Mouse (Mus musculus) midbrain, embryonic 12.5 days (tissue): ENCODE measurements at regions not wholly inside any gene's neighbourhood (a gene's known extent, or its start where the extent isn't known, plus 50 kb on each side); places are given as distances from the start of the nearest gene placed in this dataset.
"Not testable (repeated sequence)": the region's sequence is repeated elsewhere in the genome, so short reads cannot be mapped to it uniquely, and the experiment has no call there.

ENCODE experiments used
- ATAC-seq: fragments of 200-750 bp; cut with Nextera tagmentation; 2 replicates; pipeline ENCODE4 v1.8.0; 2017; ENCODE audit warnings: low read depth, moderate TSS enrichment, moderate library complexity; ENCODE audit not compliant: low FRiP score
- H3K27ac ChIP-seq: fragments of 300-500 bp; sonication (generic); replicated peaks from 2 replicates; pipeline ENCODE4 v1.5.1; 2016; ENCODE audit warnings: mild to moderate bottlenecking
- H3K27me3 ChIP-seq: fragments of 300-500 bp; sonication (generic); 2 replicates; pipeline ENCODE4 v1.6.1; 2016; ENCODE audit warnings: mild to moderate bottlenecking
- H3K36me3 ChIP-seq: fragments of 300-500 bp; sonication (generic); 2 replicates; pipeline ENCODE4 v1.6.1; 2016
- H3K4me1 ChIP-seq: fragments of 300-500 bp; sonication (generic); 2 replicates; pipeline ENCODE4 v1.6.1; 2016
- H3K4me2 ChIP-seq: fragments of 300-500 bp; sonication (generic); replicated peaks from 2 replicates; pipeline ENCODE4 v1.6.1; 2016; ENCODE audit warnings: mild to moderate bottlenecking, moderate library complexity
- H3K4me3 ChIP-seq: fragments of 300-500 bp; sonication (generic); 2 replicates; pipeline ENCODE4 v1.5.1; 2016; ENCODE audit warnings: mild to moderate bottlenecking
- H3K9ac ChIP-seq: fragments of 300-500 bp; sonication (generic); replicated peaks from 2 replicates; pipeline ENCODE4 v1.6.1; 2016; ENCODE audit warnings: mild to moderate bottlenecking, moderate library complexity
- H3K9me3 ChIP-seq: fragments of 300-500 bp; sonication (generic); 2 replicates; pipeline ENCODE4 v1.6.1; 2016; ENCODE audit warnings: mild to moderate bottlenecking
- WGBS: fragments of 180-500 bp; shearing (Covaris S2); methylation state at CpG from one replicate; pipeline ENCODE4 v1.1.7; 2016; 5-methylcytosine and 5-hydroxymethylcytosine counted together

DNA sequence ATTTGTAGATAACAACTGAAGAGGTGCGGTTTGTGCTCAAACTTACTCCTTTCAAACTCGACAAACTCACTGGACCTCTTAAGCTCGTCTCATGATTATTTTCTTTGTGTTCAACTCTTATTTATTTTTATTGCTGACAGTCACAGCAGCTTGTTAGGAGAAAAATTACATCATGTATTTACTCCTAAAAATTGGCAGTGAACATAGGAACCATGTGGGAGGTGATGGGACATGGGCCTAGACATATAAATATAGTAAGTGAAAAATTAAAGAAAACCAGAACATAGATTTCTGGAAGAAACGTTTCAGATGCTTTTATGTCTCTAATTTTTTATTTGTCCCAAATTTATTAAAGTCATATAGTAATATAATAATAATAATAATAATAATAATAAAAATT is 108.2 kb upstream of the Mpdz start:
- Histone ChIP-seq H3K4me2 (no peak overlapping the region), H3K36me3 (no peaks in the 10 kb centered on the region), H3K9me3 (no peaks in the 10 kb centered on the region), H3K4me3 (no peak overlapping the region), H3K4me1 (no peaks in the 10 kb centered on the region), H3K27me3 (no peaks in the 10 kb centered on the region), H3K27ac (no peak overlapping the region), H3K9ac (no peak overlapping the region)
- 86% methylated on average over 4 of the region's 4 CpGs for WGBS
- ATAC-seq, result no peak

GRCm38 (mm10) chr4:81550256-81550655 is 107.6 kb upstream of the Mpdz start:
- no peak for ATAC-seq
- WGBS, result 85% methylated on average over 4 of the region's 4 CpGs
- no peak overlapping the region for H3K27ac ChIP-seq
- H3K27me3 ChIP-seq, result no peaks in the 10 kb centered on the region
- no peak overlapping the region for H3K4me2 ChIP-seq
- H3K4me1 ChIP-seq, result no peaks in the 10 kb centered on the region
- no peaks in the 10 kb centered on the region for H3K36me3 ChIP-seq
- H3K4me3 ChIP-seq, result no peak overlapping the region
- H3K9me3 ChIP-seq, result no peaks in the 10 kb centered on the region
- no peak overlapping the region for H3K9ac ChIP-seq

DNA sequence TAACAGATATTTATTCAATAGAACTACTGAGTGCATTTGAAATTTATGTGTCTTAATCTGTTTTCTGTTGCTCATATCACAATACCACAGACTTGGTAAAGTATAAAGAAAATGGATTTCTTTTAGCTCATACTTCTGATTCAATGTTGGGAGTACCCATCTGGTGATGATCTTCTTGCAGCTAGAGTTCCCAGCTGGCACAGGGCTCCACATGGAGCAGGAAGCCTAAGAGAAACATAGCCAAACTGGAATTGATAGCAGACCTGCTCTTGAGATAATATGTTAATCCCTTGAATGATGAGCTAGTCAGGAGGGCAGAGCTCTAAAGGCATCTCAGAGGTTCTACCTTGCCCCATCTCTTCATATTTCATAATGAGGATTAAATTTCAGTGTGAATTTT is 97.9 kb upstream of the Mpdz start:
- H3K27me3 ChIP-seq, result no peaks in the 10 kb centered on the region
- no peak overlapping the region for H3K4me3 ChIP-seq
- H3K36me3 ChIP-seq, result no peaks in the 10 kb centered on the region
- no peak overlapping the region for H3K4me2 ChIP-seq
- H3K9me3 ChIP-seq, result no peaks in the 10 kb centered on the region
- ATAC-seq, result no peak
- no peak overlapping the region for H3K9ac ChIP-seq
- no peak overlapping the region for H3K27ac ChIP-seq
- H3K4me1 ChIP-seq, result no peaks in the 10 kb centered on the region

DNA sequence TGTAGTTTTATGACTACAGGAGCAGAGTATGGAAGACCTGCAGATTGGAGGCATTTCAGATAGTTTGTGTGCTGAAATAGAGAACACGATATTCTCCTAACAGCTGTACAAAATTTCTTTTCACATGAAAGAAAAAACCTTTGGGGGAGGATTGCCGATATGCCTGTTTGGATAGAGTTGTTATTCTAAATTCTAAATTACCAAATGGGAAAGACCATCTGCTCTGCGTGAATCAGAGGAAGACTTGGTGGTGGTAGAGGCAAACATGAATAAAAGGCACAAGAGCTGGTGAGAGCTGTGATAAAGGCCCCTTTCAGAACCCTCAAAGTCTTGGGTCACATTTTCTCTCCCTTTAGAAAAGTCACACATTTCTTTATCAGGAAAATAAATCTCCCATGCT is 96.9 kb upstream of the Mpdz start:
- H3K4me3 ChIP-seq, result no peak overlapping the region
- no peak for ATAC-seq
- no peaks in the 10 kb centered on the region for H3K4me1 ChIP-seq
- no peak overlapping the region for H3K9ac ChIP-seq
- no peaks in the 10 kb centered on the region for H3K27me3 ChIP-seq
- H3K4me2 ChIP-seq, result no peak overlapping the region
- no peaks in the 10 kb centered on the region for H3K36me3 ChIP-seq
- H3K27ac ChIP-seq, result no peak overlapping the region
- 77% methylated on average over 3 of the region's 3 CpGs for WGBS
- no peaks in the 10 kb centered on the region for H3K9me3 ChIP-seq

DNA sequence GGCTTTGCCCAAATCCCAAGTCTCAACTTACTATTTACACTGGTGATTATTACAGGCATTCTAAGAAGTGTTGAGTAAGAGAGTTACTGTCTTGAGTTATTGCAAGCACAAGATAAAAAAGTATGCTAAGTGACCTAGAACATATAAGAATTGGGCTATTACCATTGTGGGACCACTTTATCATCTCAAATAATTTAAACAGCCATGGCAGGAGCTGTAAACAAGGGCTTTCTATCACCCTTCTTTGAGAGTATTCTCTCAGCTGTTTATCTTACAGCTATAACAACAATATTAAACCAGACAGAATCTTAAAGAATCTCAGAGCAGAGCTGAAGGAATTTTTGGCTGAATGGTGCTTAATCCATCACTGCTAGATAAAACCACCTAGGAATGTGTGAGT is 94.2 kb upstream of the Mpdz start:
- Histone ChIP-seq H3K27ac (no peak overlapping the region), H3K9me3 (no peaks in the 10 kb centered on the region), H3K9ac (no peak overlapping the region), H3K4me2 (no peak overlapping the region), H3K36me3 (no peaks in the 10 kb centered on the region), H3K4me3 (no peak overlapping the region), H3K4me1 (no peaks in the 10 kb centered on the region), H3K27me3 (no peaks in the 10 kb centered on the region)
- no peak for ATAC-seq

GRCm38 (mm10) chr4:81530546-81530945 is 87.9 kb upstream of the Mpdz start:
- H3K36me3 ChIP-seq, result no peaks in the 10 kb centered on the region
- H3K27me3 ChIP-seq, result no peaks in the 10 kb centered on the region
- no peak overlapping the region for H3K4me3 ChIP-seq
- H3K9ac ChIP-seq, result no peak overlapping the region
- no peaks in the 10 kb centered on the region for H3K9me3 ChIP-seq
- no peak overlapping the region for H3K4me2 ChIP-seq
- no peaks in the 10 kb centered on the region for H3K4me1 ChIP-seq
- H3K27ac ChIP-seq, result no peak overlapping the region
- no peak for ATAC-seq
- WGBS, result 89% methylated on average over 2 of the region's 2 CpGs

DNA sequence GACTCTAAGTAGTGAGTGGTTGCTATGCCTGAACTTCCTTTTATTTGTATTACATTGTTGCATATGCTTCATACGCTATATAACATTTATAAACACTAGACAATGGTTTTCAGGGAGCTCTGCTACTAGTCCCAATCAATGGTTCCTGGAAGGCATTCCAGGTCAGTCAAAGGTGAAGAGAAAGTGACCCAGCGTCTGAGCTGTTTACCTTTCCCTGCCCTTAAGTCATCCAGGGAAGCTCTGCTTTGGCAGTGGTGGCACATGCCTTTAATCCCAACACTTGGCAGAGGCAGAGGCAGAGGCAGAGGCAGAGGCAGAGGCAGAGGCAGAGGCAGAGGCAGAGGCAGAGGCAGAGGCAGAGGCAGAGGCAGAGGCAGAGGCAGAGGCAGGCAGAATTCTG is 76.5 kb upstream of the Mpdz start:
- not testable (repeated sequence) for H3K27ac ChIP-seq, H3K36me3 ChIP-seq, H3K9me3 ChIP-seq, H3K9ac ChIP-seq, H3K4me3 ChIP-seq, H3K4me2 ChIP-seq, H3K4me1 ChIP-seq, ATAC-seq, H3K27me3 ChIP-seq
- WGBS, result 74% methylated on average over 2 of the region's 2 CpGs

DNA sequence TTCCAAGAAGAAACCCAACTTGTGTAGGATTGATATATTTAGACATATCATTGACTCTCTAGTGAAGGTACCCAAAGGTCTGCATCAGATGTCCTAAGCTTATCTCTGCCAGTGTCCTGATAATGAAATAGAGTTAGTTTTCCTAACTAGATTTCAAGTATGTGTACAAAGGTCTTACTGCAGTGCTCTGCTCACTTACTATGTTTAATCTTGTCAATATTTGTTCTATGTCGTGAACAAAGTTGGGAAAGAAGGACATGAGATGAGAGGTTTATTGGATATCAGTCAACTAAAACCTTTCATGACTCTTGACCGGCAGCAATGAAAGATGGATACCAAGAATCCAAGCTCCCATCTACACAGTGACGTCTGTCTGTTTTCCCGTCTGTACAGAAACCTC is 71.9 kb upstream of the Mpdz start:
- Histone ChIP-seq H3K4me2 (no peak overlapping the region), H3K27ac (no peak overlapping the region), H3K4me3 (no peak overlapping the region), H3K36me3 (no peaks in the 10 kb centered on the region), H3K9ac (no peak overlapping the region), H3K27me3 (no peaks in the 10 kb centered on the region), H3K4me1 (peaks cover 4% of the 10 kb centered on the region; the same call in 1 of the 2 replicates), H3K9me3 (no peaks in the 10 kb centered on the region)
- ATAC-seq, result no peak
- WGBS, result 82% methylated on average over 4 of the region's 4 CpGs

DNA sequence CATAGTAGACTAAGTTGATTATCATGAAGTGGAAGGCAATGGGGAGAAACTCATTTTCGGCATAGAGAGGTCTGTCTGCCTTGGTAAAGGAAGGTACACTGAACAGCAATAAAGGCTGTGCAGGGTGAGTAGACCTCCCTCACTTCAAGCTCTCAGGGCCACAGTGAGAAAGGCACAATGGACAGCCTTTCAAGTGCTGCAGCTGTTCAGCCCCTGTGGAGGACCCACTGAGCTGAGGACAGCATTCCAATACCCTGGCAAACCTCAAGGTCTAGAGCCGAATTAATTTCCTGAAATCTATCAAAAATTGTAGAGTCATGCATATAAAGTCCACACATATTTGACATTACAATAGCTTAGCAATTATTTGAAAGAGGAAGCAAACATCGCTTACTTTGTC is 69.8 kb upstream of the Mpdz start:
- Histone ChIP-seq H3K27ac (no peak overlapping the region), H3K4me2 (no peak overlapping the region), H3K4me3 (no peak overlapping the region), H3K9me3 (no peaks in the 10 kb centered on the region), H3K36me3 (no peaks in the 10 kb centered on the region), H3K4me1 (peaks cover 4% of the 10 kb centered on the region; the same call in 1 of the 2 replicates), H3K27me3 (no peaks in the 10 kb centered on the region), H3K9ac (no peak overlapping the region)
- 57% methylated on average over 3 of the region's 3 CpGs for WGBS
- no peak for ATAC-seq

GRCm38 (mm10) chr4:81508776-81509175 is 66.2 kb upstream of the Mpdz start:
- Histone ChIP-seq H3K4me1 (peaks cover 4% of the 10 kb centered on the region; the same call in 1 of the 2 replicates), H3K4me3 (no peak overlapping the region), H3K36me3 (no peaks in the 10 kb centered on the region), H3K4me2 (no peak overlapping the region), H3K9me3 (no peaks in the 10 kb centered on the region), H3K27ac (no peak overlapping the region), H3K27me3 (no peaks in the 10 kb centered on the region), H3K9ac (no peak overlapping the region)
- no peak for ATAC-seq
- WGBS, result 86% methylated on average over 1 of the region's 1 CpGs

DNA sequence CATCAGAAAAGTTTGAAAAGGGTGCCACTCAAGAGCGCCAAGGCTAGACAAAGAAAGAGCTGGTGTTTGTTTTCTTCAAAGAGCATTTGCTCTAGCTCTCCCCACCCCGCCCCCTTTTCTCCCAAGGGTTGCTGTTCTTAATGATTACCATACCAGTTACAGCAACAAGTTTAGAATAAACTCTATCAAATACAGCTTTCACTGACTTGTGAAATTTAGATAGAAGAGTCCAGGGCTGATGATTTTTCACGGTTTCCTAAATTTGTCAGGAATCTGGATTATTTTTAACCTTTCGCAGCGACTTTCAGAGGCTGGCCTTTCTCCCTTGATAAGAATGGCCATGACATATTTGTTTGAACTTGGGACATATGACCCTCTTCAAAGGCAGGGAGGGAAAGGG is 64.2 kb upstream of the Mpdz start:
- H3K27me3 ChIP-seq, result no peaks in the 10 kb centered on the region
- ATAC-seq, result no peak
- H3K4me3 ChIP-seq, result no peak overlapping the region
- 92% methylated on average over 5 of the region's 5 CpGs for WGBS
- no peaks in the 10 kb centered on the region for H3K36me3 ChIP-seq
- H3K9me3 ChIP-seq, result no peaks in the 10 kb centered on the region
- no peak overlapping the region for H3K4me2 ChIP-seq
- H3K9ac ChIP-seq, result no peak overlapping the region
- no peaks in the 10 kb centered on the region for H3K4me1 ChIP-seq
- no peak overlapping the region for H3K27ac ChIP-seq

DNA sequence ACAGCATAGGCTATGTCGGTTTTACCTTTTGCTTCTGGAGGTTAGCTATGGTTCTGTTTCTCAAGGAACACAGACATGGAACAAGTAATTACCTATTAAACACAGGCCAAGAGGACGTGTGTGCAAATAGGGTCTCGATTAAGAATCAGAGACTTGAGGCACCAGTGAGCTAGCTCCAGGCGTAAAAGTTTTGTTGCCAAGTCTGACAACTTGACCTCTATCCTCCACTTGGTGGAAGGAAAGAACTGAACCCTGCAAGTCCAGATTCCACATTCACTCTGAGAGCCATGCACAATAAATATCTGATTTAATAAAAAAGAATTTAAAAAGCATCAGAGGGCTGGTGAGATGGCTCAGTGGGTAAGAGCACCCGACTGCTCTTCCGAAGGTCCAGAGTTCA is 63.7 kb upstream of the Mpdz start:
- Histone ChIP-seq H3K4me3 (no peak overlapping the region), H3K27me3 (no peaks in the 10 kb centered on the region), H3K4me2 (no peak overlapping the region), H3K9ac (no peak overlapping the region), H3K36me3 (no peaks in the 10 kb centered on the region), H3K4me1 (no peaks in the 10 kb centered on the region), H3K9me3 (no peaks in the 10 kb centered on the region), H3K27ac (no peak overlapping the region)
- no peak for ATAC-seq
- 91% methylated on average over 6 of the region's 6 CpGs for WGBS

- Histone ChIP-seq H3K9me3 (no peaks in the 10 kb centered on the region), H3K27me3 (no peaks in the 10 kb centered on the region), H3K4me1 (no peaks in the 10 kb centered on the region), H3K4me2 (no peak overlapping the region), H3K9ac (no peak overlapping the region), H3K27ac (no peak overlapping the region), H3K4me3 (no peak overlapping the region), H3K36me3 (no peaks in the 10 kb centered on the region)
- 81% methylated on average over 3 of the region's 3 CpGs for WGBS
- ATAC-seq, result no peak
These were observed 62.5 kb upstream of the Mpdz start for GRCm38 (mm10) chr4:81505096-81505495.
